Mouse (Mus musculus) embryonic facial prominence, embryonic 12.5 days (tissue): ENCODE measurements at regions not wholly inside any gene's neighbourhood (a gene's known extent, or its start where the extent isn't known, plus 50 kb on each side); places are given as distances from the start of the nearest gene placed in this dataset.

Experiments used
- ATAC-seq: fragments of 200-750 bp; cut with Nextera tagmentation; 2 replicates; pipeline ENCODE4 v1.8.0; 2017; ENCODE audit not compliant: insufficient number of reproducible peaks, insufficient read depth, low FRiP score, low TSS enrichment
- H3K27ac ChIP-seq: fragments of 300-500 bp; sonication (generic); 2 replicates; pipeline ENCODE4 v1.5.1; 2016; ENCODE audit warnings: mild to moderate bottlenecking
- H3K27me3 ChIP-seq: fragments of 300-500 bp; sonication (generic); 2 replicates; pipeline ENCODE4 v1.6.1; 2016; ENCODE audit warnings: mild to moderate bottlenecking, moderate library complexity
- H3K36me3 ChIP-seq: fragments of 300-500 bp; sonication (generic); 2 replicates; pipeline ENCODE4 v1.6.1; 2016; ENCODE audit warnings: mild to moderate bottlenecking
- H3K4me1 ChIP-seq: fragments of 300-500 bp; sonication (generic); 2 replicates; pipeline ENCODE4 v1.6.1; 2016
- H3K4me2 ChIP-seq: fragments of 300-500 bp; sonication (generic); replicated peaks from 2 replicates; pipeline ENCODE4 v1.6.1; 2016; ENCODE audit warnings: mild to moderate bottlenecking, moderate library complexity
- H3K4me3 ChIP-seq: fragments of 300-500 bp; sonication (generic); 2 replicates; pipeline ENCODE4 v1.5.1; 2016; ENCODE audit warnings: mild to moderate bottlenecking
- H3K9ac ChIP-seq: fragments of 300-500 bp; sonication (generic); 2 replicates; pipeline ENCODE4 v1.6.1; 2016; ENCODE audit warnings: mild to moderate bottlenecking, moderate library complexity
- H3K9me3 ChIP-seq: fragments of 300-500 bp; sonication (generic); 2 replicates; pipeline ENCODE4 v1.6.1; 2016; ENCODE audit warnings: mild to moderate bottlenecking, moderate library complexity
- WGBS: fragments of 180-500 bp; shearing (Covaris S2); methylation state at CpG from one replicate; pipeline ENCODE4 v1.1.7; 2016; 5-methylcytosine and 5-hydroxymethylcytosine counted together

GRCm38 (mm10) chr13:60270526-60270925 is 93.4 kb upstream of the Gas1 start:
- ATAC-seq, result no peak
- Histone ChIP-seq H3K9ac (no peak overlapping the region), H3K27ac (no peak overlapping the region), H3K27me3 (no peaks in the 10 kb centered on the region), H3K9me3 (peaks cover 8% of the 10 kb centered on the region; the same call in 1 of the 2 replicates), H3K36me3 (no peaks in the 10 kb centered on the region), H3K4me1 (peaks cover 18% of the 10 kb centered on the region), H3K4me2 (no peak overlapping the region), H3K4me3 (no peak overlapping the region)
- 89% methylated on average over 5 of the region's 5 CpGs for WGBS

GRCm38 (mm10) chr13:60273331-60273730 is 96.2 kb upstream of the Gas1 start:
- no peaks in the 10 kb centered on the region for H3K36me3 ChIP-seq
- 66% methylated on average over 7 of the region's 7 CpGs for WGBS
- no peak overlapping the region for H3K27ac ChIP-seq
- H3K4me2 ChIP-seq, result no peak overlapping the region
- ATAC-seq, result 0 out of 2 replicates have a peak, but pooled peaks have one; percentile 22
- H3K27me3 ChIP-seq, result no peaks in the 10 kb centered on the region
- peaks cover 8% of the 10 kb centered on the region; the same call in 1 of the 2 replicates for H3K9me3 ChIP-seq
- H3K4me1 ChIP-seq, result no peaks in the 10 kb centered on the region; the same call in 1 of the 2 replicates
- no peak overlapping the region for H3K9ac ChIP-seq
- H3K4me3 ChIP-seq, result no peak overlapping the region

GRCm38 (mm10) chr13:60282543-60283251 is 105.5 kb upstream of the Gas1 start:
- no peak for ATAC-seq
- H3K4me3 ChIP-seq, result no peak overlapping the region
- no peaks in the 10 kb centered on the region for H3K9me3 ChIP-seq
- peaks cover 12% of the 10 kb centered on the region for H3K4me1 ChIP-seq
- no peaks in the 10 kb centered on the region for H3K27me3 ChIP-seq
- 57% methylated on average over 7 of the region's 7 CpGs for WGBS
- H3K36me3 ChIP-seq, result no peaks in the 10 kb centered on the region
- H3K27ac ChIP-seq, result peak overlapping the region; percentile 76
- H3K4me2 ChIP-seq, result no peak overlapping the region
- no peak overlapping the region for H3K9ac ChIP-seq

GRCm38 (mm10) chr13:60286525-60287224 is 109.5 kb upstream of the Gas1 start:
- peaks cover 12% of the 10 kb centered on the region for H3K4me1 ChIP-seq
- H3K4me2 ChIP-seq, result no peak overlapping the region
- no peaks in the 10 kb centered on the region for H3K9me3 ChIP-seq
- no peak overlapping the region for H3K9ac ChIP-seq
- H3K4me3 ChIP-seq, result no peak overlapping the region
- WGBS, result 72% methylated on average over 11 of the region's 11 CpGs
- H3K27ac ChIP-seq, result no peak overlapping the region
- H3K36me3 ChIP-seq, result no peaks in the 10 kb centered on the region
- no peaks in the 10 kb centered on the region for H3K27me3 ChIP-seq
- no peak for ATAC-seq

- H3K27ac ChIP-seq, result no peak overlapping the region
- H3K4me2 ChIP-seq, result no peak overlapping the region
- H3K4me3 ChIP-seq, result no peak overlapping the region
- WGBS, result 61% methylated on average over 3 of the region's 3 CpGs
- H3K36me3 ChIP-seq, result no peaks in the 10 kb centered on the region
- H3K9ac ChIP-seq, result no peak overlapping the region
- no peaks in the 10 kb centered on the region for H3K27me3 ChIP-seq
- no peak for ATAC-seq
- no peaks in the 10 kb centered on the region; the same call in 1 of the 2 replicates for H3K4me1 ChIP-seq
- no peaks in the 10 kb centered on the region for H3K9me3 ChIP-seq
Measured at GRCm38 (mm10) chr13:60289650-60290049, 112.5 kb upstream of the Gas1 start.

- Histone ChIP-seq H3K9ac (no peak overlapping the region), H3K27me3 (no peaks in the 10 kb centered on the region), H3K4me2 (no peak overlapping the region), H3K4me3 (no peak overlapping the region), H3K9me3 (no peaks in the 10 kb centered on the region), H3K36me3 (no peaks in the 10 kb centered on the region), H3K4me1 (peaks cover 5% of the 10 kb centered on the region), H3K27ac (no peak overlapping the region)
- no peak for ATAC-seq
- 87% methylated on average over 4 of the region's 4 CpGs for WGBS
Measured at GRCm38 (mm10) chr13:60290820-60291219, 113.7 kb upstream of the Gas1 start.

- Histone ChIP-seq H3K27me3 (no peaks in the 10 kb centered on the region), H3K4me2 (no peak overlapping the region), H3K9me3 (no peaks in the 10 kb centered on the region), H3K9ac (no peak overlapping the region), H3K36me3 (no peaks in the 10 kb centered on the region), H3K4me1 (peaks cover 10% of the 10 kb centered on the region), H3K27ac (no peak overlapping the region), H3K4me3 (no peak overlapping the region)
- ATAC-seq, result no peak
- WGBS, result 86% methylated on average over 3 of the region's 3 CpGs
Measured at GRCm38 (mm10) chr13:60291344-60291743, 114.2 kb upstream of the Gas1 start.

GRCm38 (mm10) chr13:60296201-60296895 is 119.2 kb upstream of the Gas1 start:
- Histone ChIP-seq H3K9ac (no peak overlapping the region), H3K27ac (peak overlapping the region; percentile 72), H3K9me3 (no peaks in the 10 kb centered on the region), H3K27me3 (no peaks in the 10 kb centered on the region), H3K4me1 (peaks cover 26% of the 10 kb centered on the region), H3K4me3 (no peak overlapping the region), H3K4me2 (no peak overlapping the region), H3K36me3 (no peaks in the 10 kb centered on the region)
- WGBS, result 28% methylated on average over 13 of the region's 13 CpGs
- ATAC-seq, result peak; percentile 62

- Histone ChIP-seq H3K27ac (no peak overlapping the region), H3K9me3 (no peaks in the 10 kb centered on the region), H3K4me2 (no peak overlapping the region), H3K9ac (no peak overlapping the region), H3K4me3 (no peak overlapping the region), H3K27me3 (no peaks in the 10 kb centered on the region), H3K4me1 (peaks cover 26% of the 10 kb centered on the region), H3K36me3 (no peaks in the 10 kb centered on the region)
- no peak for ATAC-seq
- WGBS, result 79% methylated on average over 6 of the region's 6 CpGs
Measured at GRCm38 (mm10) chr13:60296896-60297275, 119.7 kb upstream of the Gas1 start.

- peaks cover 26% of the 10 kb centered on the region for H3K4me1 ChIP-seq
- peak overlapping the region; percentile 52 for H3K27ac ChIP-seq
- no peak overlapping the region for H3K4me3 ChIP-seq
- H3K9me3 ChIP-seq, result no peaks in the 10 kb centered on the region
- no peaks in the 10 kb centered on the region for H3K36me3 ChIP-seq
- no peak for ATAC-seq
- no peak overlapping the region for H3K9ac ChIP-seq
- no peak overlapping the region for H3K4me2 ChIP-seq
- 59% methylated on average over 2 of the region's 2 CpGs for WGBS
- no peaks in the 10 kb centered on the region for H3K27me3 ChIP-seq
Measured at GRCm38 (mm10) chr13:60298575-60298974, 121.4 kb upstream of the Gas1 start.

- H3K4me3 ChIP-seq, result no peak overlapping the region
- 35% methylated on average over 5 of the region's 5 CpGs for WGBS
- no peak overlapping the region for H3K4me2 ChIP-seq
- no peak overlapping the region for H3K9ac ChIP-seq
- no peak for ATAC-seq
- no peaks in the 10 kb centered on the region for H3K9me3 ChIP-seq
- H3K36me3 ChIP-seq, result no peaks in the 10 kb centered on the region
- no peaks in the 10 kb centered on the region for H3K27me3 ChIP-seq
- 0 out of 2 replicates have a peak overlapping the region, but pooled peaks have one; percentile 43 for H3K27ac ChIP-seq
- peaks cover 26% of the 10 kb centered on the region for H3K4me1 ChIP-seq
Measured at GRCm38 (mm10) chr13:60299076-60299475, 121.9 kb upstream of the Gas1 start.

GRCm38 (mm10) chr13:60303561-60303960 is 126.4 kb upstream of the Gas1 start:
- Histone ChIP-seq H3K4me1 (peaks cover 18% of the 10 kb centered on the region), H3K9me3 (no peaks in the 10 kb centered on the region), H3K9ac (no peak overlapping the region), H3K27ac (no peak overlapping the region), H3K27me3 (no peaks in the 10 kb centered on the region), H3K4me2 (no peak overlapping the region), H3K4me3 (no peak overlapping the region), H3K36me3 (no peaks in the 10 kb centered on the region)
- 91% methylated on average over 9 of the region's 9 CpGs for WGBS
- ATAC-seq, result no peak
